Mouse (Mus musculus) CH12.LX (cell line): ENCODE measurements at regions not wholly inside any gene's neighbourhood (a gene's known extent, or its start where the extent isn't known, plus 50 kb on each side); places are given as distances from the start of the nearest gene placed in this dataset.

Experiments
- DNase-seq: peaks from one replicate; pipeline ENCODE4 v3.0.0-alpha.2; 2013; ENCODE audit errors: extremely low read depth
- H3K27ac ChIP-seq: 2 replicates; pipeline ENCODE4 v1.5.1; 2012; ENCODE audit warnings: low read depth, mild to moderate bottlenecking, control low read depth, moderate library complexity; ENCODE audit not compliant: insufficient read depth
- H3K27me3 ChIP-seq: replicated peaks from 2 replicates; pipeline ENCODE3; 2012; ENCODE audit warnings: inconsistent platforms
- H3K36me3 ChIP-seq, 2 experiments: replicated peaks in 1 of 2; 2 replicates each; pipeline versions ENCODE3 to v1.6.1; 2012; ENCODE audit warnings: inconsistent platforms in 1 of 2, low read length in 1 of 2, mild to moderate bottlenecking in 1 of 2, mixed read lengths in 1 of 2, moderate library complexity in 1 of 2; ENCODE audit not compliant: control insufficient read depth in 1 of 2, insufficient read depth in 1 of 2
- H3K4me1 ChIP-seq, 2 experiments: 2 replicates each; pipeline ENCODE4 v1.6.1; 2012; ENCODE audit warnings: inconsistent platforms in 1 of 2, moderate library complexity in 1 of 2; ENCODE audit not compliant: insufficient read depth in 2 of 2, control insufficient read depth in 1 of 2
- H3K4me2 ChIP-seq: 2 replicates; pipeline ENCODE4 v1.6.1; 2012; ENCODE audit warnings: low read depth, mild to moderate bottlenecking, control low read depth; ENCODE audit not compliant: poor library complexity, insufficient read depth, severe bottlenecking
- H3K4me3 ChIP-seq, 3 experiments: fragments of 150-350 bp in 1 of 3; sonication (generic) in 1 of 3; replicated peaks in 1 of 3; 2 replicates each; pipeline versions ENCODE3 to v1.5.1; 2011 to 2012; ENCODE audit warnings: low read depth in 2 of 3, low read length in 2 of 3, mild to moderate bottlenecking in 2 of 3, moderate library complexity in 2 of 3, control low read depth in 1 of 3, improper control_type of control experiment in 1 of 3, inconsistent platforms in 1 of 3, mixed read lengths in 1 of 3; ENCODE audit not compliant: poor library complexity in 1 of 3
- H3K79me2 ChIP-seq: replicated peaks from 2 replicates; pipeline ENCODE4 v1.6.1; 2012; ENCODE audit warnings: mild to moderate bottlenecking, moderate library complexity; ENCODE audit not compliant: control insufficient read depth, poor library complexity, insufficient read depth, severe bottlenecking; ENCODE audit errors: extremely low read depth
- H3K9ac ChIP-seq: 2 replicates; pipeline ENCODE4 v1.6.1; 2012; ENCODE audit warnings: low read depth, mild to moderate bottlenecking, control low read depth, moderate library complexity; ENCODE audit not compliant: insufficient read depth
- H3K9me3 ChIP-seq: replicated peaks from 2 replicates; pipeline ENCODE3; 2012; ENCODE audit warnings: low read length, inconsistent platforms, mixed read lengths
- BHLHE40 ChIP-seq: IDR thresholded peaks from 2 replicates; pipeline ENCODE4 v1.6.1; 2011; ENCODE audit warnings: mild to moderate bottlenecking, low read depth, low read length, improper control_type of control experiment
- CHD1 ChIP-seq: IDR thresholded peaks from 2 replicates; pipeline ENCODE4 v1.6.1; 2012; ENCODE audit warnings: low read depth, low read length, improper control_type of control experiment, inconsistent platforms
- E2F4 ChIP-seq: IDR thresholded peaks from 2 replicates; pipeline ENCODE4 v1.6.1; 2011; ENCODE audit warnings: low read depth, low read length, improper control_type of control experiment; ENCODE audit not compliant: insufficient replicate concordance
- HCFC1 ChIP-seq: IDR thresholded peaks from 2 replicates; pipeline ENCODE4 v1.6.1; 2012; ENCODE audit warnings: low read depth, mild to moderate bottlenecking, inconsistent platforms, low read length, improper control_type of control experiment
- IRF4 ChIP-seq: IDR thresholded peaks from 2 replicates; pipeline ENCODE4 v1.6.1; 2014; ENCODE audit warnings: low read depth, mild to moderate bottlenecking, inconsistent platforms, low read length, improper control_type of control experiment
- JUN ChIP-seq: IDR thresholded peaks from 2 replicates; pipeline ENCODE4 v1.6.1; 2011; ENCODE audit warnings: low read depth, mild to moderate bottlenecking, low read length, improper control_type of control experiment, moderate library complexity; ENCODE audit not compliant: insufficient read depth
- JUND ChIP-seq: conservative IDR thresholded peaks from 2 replicates; pipeline ENCODE4 v1.6.1; 2011; ENCODE audit warnings: low read depth, low read length, improper control_type of control experiment
- KAT2A ChIP-seq: IDR thresholded peaks from 2 replicates; pipeline ENCODE4 v1.6.1; 2012; ENCODE audit warnings: low read length, improper control_type of control experiment, inconsistent platforms; ENCODE audit not compliant: insufficient replicate concordance
- MAFK ChIP-seq: IDR thresholded peaks from 2 replicates; pipeline ENCODE4 v1.6.1; 2011; ENCODE audit warnings: low read length, improper control_type of control experiment; ENCODE audit not compliant: insufficient replicate concordance
- MAZ ChIP-seq: IDR thresholded peaks from 2 replicates; pipeline ENCODE4 v1.6.1; 2012; ENCODE audit warnings: low read depth, mild to moderate bottlenecking, inconsistent platforms, low read length, improper control_type of control experiment, moderate library complexity
- MEF2A ChIP-seq: IDR thresholded peaks from 2 replicates; pipeline ENCODE4 v1.6.1; 2014; ENCODE audit warnings: low read depth, mild to moderate bottlenecking, inconsistent platforms, low read length, improper control_type of control experiment, borderline replicate concordance
- MXI1 ChIP-seq: IDR thresholded peaks from 2 replicates; pipeline ENCODE4 v1.6.1; 2011; ENCODE audit warnings: mild to moderate bottlenecking, low read depth, low read length, improper control_type of control experiment
- MYC ChIP-seq: IDR thresholded peaks from 2 replicates; pipeline ENCODE4 v1.6.1; 2011; ENCODE audit warnings: low read depth, mild to moderate bottlenecking, improper control_type of control experiment, low read length
- NELFE ChIP-seq: IDR thresholded peaks from 2 replicates; pipeline ENCODE4 v1.6.1; 2011; ENCODE audit warnings: low read depth, low read length, improper control_type of control experiment
- POLR2AphosphoS2 ChIP-seq: IDR thresholded peaks from 2 replicates; pipeline ENCODE4 v1.6.1; 2011; ENCODE audit warnings: low read depth, low read length, improper control_type of control experiment
- RAD21 ChIP-seq: IDR thresholded peaks from 2 replicates; pipeline ENCODE4 v1.6.1; 2011; ENCODE audit warnings: low read depth, mild to moderate bottlenecking, low read length, improper control_type of control experiment, moderate library complexity
- RCOR1 ChIP-seq: conservative IDR thresholded peaks from 2 replicates; pipeline ENCODE4 v1.6.1; 2012; ENCODE audit warnings: low read depth, mild to moderate bottlenecking, inconsistent platforms, low read length, improper control_type of control experiment
- SIN3A ChIP-seq: IDR thresholded peaks from 2 replicates; pipeline ENCODE4 v1.6.1; 2012; ENCODE audit warnings: low read length, improper control_type of control experiment, inconsistent platforms
- TBP ChIP-seq: conservative IDR thresholded peaks from 2 replicates; pipeline ENCODE4 v1.6.1; 2011; ENCODE audit warnings: low read depth, low read length, improper control_type of control experiment
- TCF12 ChIP-seq: IDR thresholded peaks from 2 replicates; pipeline ENCODE4 v1.6.1; 2014; ENCODE audit warnings: low read depth, mild to moderate bottlenecking, inconsistent platforms, low read length, improper control_type of control experiment
- UBTF ChIP-seq: IDR thresholded peaks from 2 replicates; pipeline ENCODE4 v1.6.1; 2012; ENCODE audit warnings: low read depth, mild to moderate bottlenecking, inconsistent platforms, low read length, improper control_type of control experiment, moderate library complexity
- USF1 ChIP-seq: IDR thresholded peaks from 2 replicates; pipeline ENCODE4 v1.6.1; 2014; ENCODE audit warnings: low read depth, mild to moderate bottlenecking, inconsistent platforms, low read length, improper control_type of control experiment
- USF2 ChIP-seq: conservative IDR thresholded peaks from 2 replicates; pipeline ENCODE4 v1.6.1; 2011; ENCODE audit warnings: low read depth, low read length, improper control_type of control experiment
- ZKSCAN1 ChIP-seq: IDR thresholded peaks from 2 replicates; pipeline ENCODE4 v1.6.1; 2012; ENCODE audit warnings: low read depth, inconsistent platforms, low read length, improper control_type of control experiment, borderline replicate concordance
- ZMIZ1 ChIP-seq: IDR thresholded peaks from 2 replicates; pipeline ENCODE4 v1.6.1; 2012; ENCODE audit warnings: low read depth, mild to moderate bottlenecking, inconsistent platforms, low read length, improper control_type of control experiment
- ZNF384 ChIP-seq: IDR thresholded peaks from 2 replicates; pipeline ENCODE4 v1.6.1; 2012; ENCODE audit warnings: low read depth, low read length, improper control_type of control experiment, inconsistent platforms
- dilution Hi-C: fragments of 300-500 bp; cut with MboI; formaldehyde crosslinking; loops from 2 replicates; pipeline ENCODE4 v1.14.3; 2020; ENCODE audit warnings: low sequenced_read_pairs; ENCODE audit not compliant: extremely low pct_unique_long_range_greater_than_20kb, extremely low pct_ligation_motif_present
- in situ Hi-C: fragments of 300-500 bp; cut with MboI; formaldehyde crosslinking; loops from 3 replicates; pipeline ENCODE4 v1.14.3; 2019; ENCODE audit warnings: low sequenced_read_pairs, low pct_ligation_motif_present, low pct_unique_long_range_greater_than_20kb, mixed read lengths

GRCm38 (mm10) chr7:40052255-40052654, 534.7 kb downstream of the Zfp619 start:
- dilution Hi-C loops: no loop called here
- in situ Hi-C loops: no loop called here
- H3K4me2 ChIP-seq: no peak overlapping the region

GRCm38 (mm10) chr7:40058836-40059235, 541.3 kb downstream of the Zfp619 start:
- no peak for TF ChIP-seq KAT2A
- TF ChIP-seq CHD1: no peak
- TF ChIP-seq MEF2A: no peak
- no peak for TF ChIP-seq POLR2AphosphoS2
- no peak for TF ChIP-seq HCFC1
- no peak for TF ChIP-seq NELFE
- no peak for TF ChIP-seq MYC
- TF ChIP-seq TBP: no peak
- TF ChIP-seq RAD21: no peak
- TF ChIP-seq USF1: no peak
- TF ChIP-seq BHLHE40: no peak
- TF ChIP-seq IRF4: no peak
- no peak for TF ChIP-seq ZNF384
- no peak for TF ChIP-seq RCOR1
- in situ Hi-C loops (no loop called here), dilution Hi-C loops (no loop called here)
- H3K36me3 ChIP-seq: no peaks in the 10 kb centered on the region
- DNase-seq: no peak
- H3K4me2 ChIP-seq: no peak overlapping the region
- no peak overlapping the region for H3K4me3 ChIP-seq
- H3K27me3 ChIP-seq: no peaks in the 10 kb centered on the region
- no peak overlapping the region for H3K9ac ChIP-seq
- H3K27ac ChIP-seq: no peak overlapping the region
- no peaks in the 10 kb centered on the region for H3K79me2 ChIP-seq
- no peaks in the 10 kb centered on the region for H3K4me1 ChIP-seq
- no peaks in the 10 kb centered on the region for H3K9me3 ChIP-seq

More at GRCm38 (mm10) chr7:40052255-40052654, 534.7 kb downstream of the Zfp619 start:
- H3K9me3 ChIP-seq: no peaks in the 10 kb centered on the region
- H3K4me3 ChIP-seq: no peak overlapping the region
- no peaks in the 10 kb centered on the region for H3K36me3 ChIP-seq
- no peak overlapping the region for H3K27ac ChIP-seq
- peaks cover 0 to 9% of the 10 kb centered on the region in 2 experiments; a peak in 1 of 4 replicates for H3K4me1 ChIP-seq
- DNase-seq: no peak
- H3K79me2 ChIP-seq: no peaks in the 10 kb centered on the region
- no peak overlapping the region for H3K9ac ChIP-seq
- TF ChIP-seq TBP: no peak
- TF ChIP-seq UBTF: no peak
- no peak for TF ChIP-seq MAFK
- no peak for TF ChIP-seq RAD21
- no peak for TF ChIP-seq USF2
- no peak for TF ChIP-seq ZKSCAN1
- no peak for TF ChIP-seq CHD1
- TF ChIP-seq E2F4: no peak
- no peak for TF ChIP-seq RCOR1
- TF ChIP-seq TCF12: no peak
- no peak for TF ChIP-seq JUN
- TF ChIP-seq ZMIZ1: no peak
- TF ChIP-seq SIN3A: no peak
- no peak for TF ChIP-seq MXI1
- TF ChIP-seq NELFE: no peak
- TF ChIP-seq MAZ: no peak
- TF ChIP-seq IRF4: no peak
- no peak for TF ChIP-seq POLR2AphosphoS2
- TF ChIP-seq USF1: no peak
- no peak for TF ChIP-seq JUND
- H3K27me3 ChIP-seq: no peaks in the 10 kb centered on the region
